Mouse (Mus musculus): ENCODE measurements around the gene Gria1. TPM values are rescaled to one million over a fixed set of nuclear protein-coding genes. Genes with fewer than 3 reads are reported as not detected.

Gene Gria1
- polyA plus RNA-seq (2012; rRNA removed) = 0.01 and 0.14 TPM in 2 replicates

DNA sequence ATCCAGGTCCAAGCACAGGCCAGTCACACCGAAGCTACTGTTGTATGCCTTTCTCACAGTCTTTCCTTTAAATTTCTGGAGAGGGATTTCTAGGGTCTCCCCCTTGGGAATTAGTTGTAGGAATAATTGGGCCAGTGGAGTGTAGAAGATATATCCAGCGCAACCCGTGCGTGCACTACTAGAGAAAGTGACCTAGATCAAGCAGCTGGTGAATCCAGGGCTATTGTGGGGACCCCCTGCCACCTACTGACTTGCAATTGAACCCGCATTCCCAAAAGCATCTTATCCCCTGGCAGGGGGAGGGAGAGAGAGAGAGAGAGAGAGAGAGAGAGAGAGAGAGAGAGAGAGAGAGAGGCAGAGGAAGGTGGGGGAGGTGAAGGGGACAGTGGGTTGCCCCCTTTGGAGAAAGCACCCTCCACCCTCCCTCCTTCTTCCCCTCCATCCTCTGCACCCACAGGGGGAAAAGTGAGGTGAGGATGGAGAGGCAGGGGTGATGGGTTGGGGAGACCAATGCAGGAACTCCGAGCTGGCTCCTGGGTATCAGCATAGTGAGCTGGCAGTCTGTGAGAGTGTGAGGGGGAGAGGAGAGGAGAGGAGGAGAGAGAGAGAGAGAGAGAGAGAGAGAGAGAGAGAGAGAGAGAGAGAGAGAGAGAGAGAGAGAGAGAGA, at the start of gene Gria1:
Gene Gria1, plus strand, starts transcription at position 364 of the 667 bp plus-strand sequence.
- Histone ChIP-seq H3K27ac (ENCODE audit: insufficient read depth, low read length) (no peak within 1 kb of the TSS), H3K4me1 (ENCODE audit: control insufficient read depth, insufficient read depth, insufficient read length) (no peaks in the 10 kb centered on the region), H3K4me3 (ENCODE audit: extremely low read depth, insufficient read depth, insufficient read length) (no peak within 1 kb of the TSS), H3K27me3 (ENCODE audit: control insufficient read depth, insufficient read depth, low read length) (no peaks in the 10 kb centered on the region), H3K36me3 (ENCODE audit: control insufficient read depth, insufficient read depth, low read length) (no peaks in the 10 kb centered on the region)
- 40% methylated on average over 6 of the region's 6 CpGs for WGBS
- no peak for DNase-seq (ENCODE audit: low read depth in 1 of 2, low spot score in 2 of 2)
- TF ChIP-seq POLR2A (IDR thresholded peaks at IDR 0.05; ENCODE audit: low read depth, low read length) (no peak), CTCF (IDR thresholded peaks at IDR 0.05; ENCODE audit: extremely low read depth, insufficient read depth, insufficient read length, insufficient replicate concordance) (no peak)

- no peaks in the 10 kb centered on the region for H3K27me3 ChIP-seq (ENCODE audit: control insufficient read depth, insufficient read depth, low read length)
- WGBS = 92% methylated on average over 3 of the region's 3 CpGs
- TF ChIP-seq POLR2A (IDR thresholded peaks at IDR 0.05; ENCODE audit: low read depth, low read length) (no peak), CTCF (IDR thresholded peaks at IDR 0.05; ENCODE audit: extremely low read depth, insufficient read depth, insufficient read length, insufficient replicate concordance) (no peak)
- no peaks in the 10 kb centered on the region for H3K36me3 ChIP-seq (ENCODE audit: control insufficient read depth, insufficient read depth, low read length)
- no peak for DNase-seq (ENCODE audit: low read depth in 1 of 2, low spot score in 2 of 2)
- no peak overlapping the region for H3K27ac ChIP-seq (ENCODE audit: insufficient read depth, low read length)
- H3K4me3 ChIP-seq (ENCODE audit: extremely low read depth, insufficient read depth, insufficient read length) = no peak overlapping the region
- H3K4me1 ChIP-seq (ENCODE audit: control insufficient read depth, insufficient read depth, insufficient read length) = no peaks in the 10 kb centered on the region
These were observed 49.4 kb upstream of the Gria1 start for GRCm38 (mm10) chr11:56961751-56962150.

DNA sequence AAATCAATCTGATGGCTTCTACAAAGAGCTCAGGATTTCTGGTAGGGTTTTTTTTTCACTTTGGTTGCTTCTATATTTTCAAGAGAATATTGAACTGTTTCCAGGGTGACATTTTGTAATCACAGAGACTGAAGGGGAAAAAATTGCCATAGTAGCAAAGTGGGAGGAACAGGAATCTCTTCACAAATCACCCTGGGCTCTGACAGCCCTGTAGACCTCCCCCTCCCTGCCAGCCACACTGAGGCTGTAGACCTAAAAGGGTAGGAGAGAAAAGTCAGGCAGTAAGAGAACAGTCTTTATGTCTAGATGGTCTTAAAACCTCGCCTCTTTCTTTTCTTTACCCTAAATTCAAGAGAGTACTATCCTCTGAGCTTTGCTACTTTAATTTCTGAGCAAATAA, 38.4 kb upstream of the Gria1 start:
- Histone ChIP-seq H3K4me3 (ENCODE audit: extremely low read depth, insufficient read depth, insufficient read length) (no peak overlapping the region), H3K4me1 (ENCODE audit: control insufficient read depth, insufficient read depth, insufficient read length) (no peaks in the 10 kb centered on the region), H3K27ac (ENCODE audit: insufficient read depth, low read length) (no peak overlapping the region), H3K36me3 (ENCODE audit: control insufficient read depth, insufficient read depth, low read length) (no peaks in the 10 kb centered on the region), H3K27me3 (ENCODE audit: control insufficient read depth, insufficient read depth, low read length) (no peaks in the 10 kb centered on the region)
- TF ChIP-seq CTCF (IDR thresholded peaks at IDR 0.05; ENCODE audit: extremely low read depth, insufficient read depth, insufficient read length, insufficient replicate concordance) (no peak), POLR2A (IDR thresholded peaks at IDR 0.05; ENCODE audit: low read depth, low read length) (no peak)
- 69% methylated on average over 1 of the region's 1 CpGs for WGBS
- no peak for DNase-seq (ENCODE audit: low read depth in 1 of 2, low spot score in 2 of 2)

DNA sequence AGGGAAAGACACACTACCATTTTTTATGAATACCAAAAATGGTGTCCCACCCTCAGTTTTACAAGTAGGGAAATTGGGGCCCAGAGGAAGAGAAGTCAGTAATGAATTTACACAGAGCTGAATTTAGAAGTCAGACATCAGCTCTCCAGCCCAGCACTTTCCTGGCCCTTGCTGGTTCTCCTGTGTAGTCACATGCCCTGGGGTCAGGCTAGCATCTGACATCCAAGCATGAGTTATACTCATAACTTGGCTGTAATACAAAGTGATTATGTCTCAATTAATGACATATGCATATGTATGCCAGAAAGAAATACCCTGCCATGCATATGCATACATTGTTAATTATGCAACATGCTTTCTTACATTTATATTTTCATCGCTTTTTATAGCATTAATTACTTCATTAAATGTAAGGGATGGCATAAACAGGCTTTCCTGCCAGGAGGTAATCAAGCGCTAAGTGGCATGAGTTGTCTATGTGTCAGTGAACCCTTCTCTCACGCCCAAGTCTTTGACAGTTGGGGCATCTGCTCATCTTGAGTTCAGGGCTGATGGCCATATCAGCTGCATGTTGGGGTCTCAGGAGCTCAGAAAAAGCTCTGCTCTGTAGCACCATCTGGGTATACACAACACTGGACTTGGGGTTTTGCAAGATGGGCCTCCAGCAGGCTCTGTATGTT, 26.7 kb upstream of the Gria1 start:
- WGBS = 86% methylated on average over 3 of the region's 3 CpGs
- H3K27ac ChIP-seq (ENCODE audit: insufficient read depth, low read length) = no peak overlapping the region
- no peaks in the 10 kb centered on the region for H3K27me3 ChIP-seq (ENCODE audit: control insufficient read depth, insufficient read depth, low read length)
- H3K4me3 ChIP-seq (ENCODE audit: extremely low read depth, insufficient read depth, insufficient read length) = no peak overlapping the region
- H3K36me3 ChIP-seq (ENCODE audit: control insufficient read depth, insufficient read depth, low read length) = no peaks in the 10 kb centered on the region
- H3K4me1 ChIP-seq (ENCODE audit: control insufficient read depth, insufficient read depth, insufficient read length) = no peaks in the 10 kb centered on the region
- no peak for DNase-seq (ENCODE audit: low read depth in 1 of 2, low spot score in 2 of 2)
- TF ChIP-seq CTCF (IDR thresholded peaks at IDR 0.05; ENCODE audit: extremely low read depth, insufficient read depth, insufficient read length, insufficient replicate concordance) (no peak), POLR2A (IDR thresholded peaks at IDR 0.05; ENCODE audit: low read depth, low read length) (no peak)

- Histone ChIP-seq H3K27ac (ENCODE audit: insufficient read depth, low read length) (no peak overlapping the region), H3K27me3 (ENCODE audit: control insufficient read depth, insufficient read depth, low read length) (no peaks in the 10 kb centered on the region), H3K4me1 (ENCODE audit: control insufficient read depth, insufficient read depth, insufficient read length) (no peaks in the 10 kb centered on the region), H3K36me3 (ENCODE audit: control insufficient read depth, insufficient read depth, low read length) (no peaks in the 10 kb centered on the region), H3K4me3 (ENCODE audit: extremely low read depth, insufficient read depth, insufficient read length) (no peak overlapping the region)
- TF ChIP-seq CTCF (IDR thresholded peaks at IDR 0.05; ENCODE audit: extremely low read depth, insufficient read depth, insufficient read length, insufficient replicate concordance) (no peak), POLR2A (IDR thresholded peaks at IDR 0.05; ENCODE audit: low read depth, low read length) (no peak)
- no peak for DNase-seq (ENCODE audit: low read depth in 1 of 2, low spot score in 2 of 2)
- 81% methylated on average over 4 of the region's 4 CpGs for WGBS
These were observed 25.7 kb upstream of the Gria1 start for GRCm38 (mm10) chr11:56985457-56985856.

DNA sequence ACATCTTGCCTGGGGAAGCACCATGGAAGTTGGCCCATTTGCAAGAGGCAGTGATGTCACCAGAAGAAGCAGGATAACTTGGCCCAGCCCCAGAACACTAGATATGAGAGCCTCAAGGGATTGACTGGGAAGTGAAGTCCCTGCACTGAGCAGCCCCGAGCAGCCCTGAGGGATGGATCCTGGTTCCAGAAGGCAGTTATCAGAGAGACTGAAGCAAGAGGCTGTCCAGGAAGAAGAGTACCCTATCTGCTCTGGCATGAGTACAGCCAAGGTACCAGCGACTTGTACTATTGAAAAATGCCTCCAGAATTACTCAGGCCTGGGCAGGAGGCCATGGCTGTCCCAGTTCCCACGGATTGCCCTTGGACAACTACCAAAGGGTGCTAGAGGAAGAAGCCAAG, 11.6 kb upstream of the Gria1 start:
- TF ChIP-seq CTCF (IDR thresholded peaks at IDR 0.05; ENCODE audit: extremely low read depth, insufficient read depth, insufficient read length, insufficient replicate concordance) (no peak), POLR2A (IDR thresholded peaks at IDR 0.05; ENCODE audit: low read depth, low read length) (no peak)
- Histone ChIP-seq H3K4me3 (ENCODE audit: extremely low read depth, insufficient read depth, insufficient read length) (no peak overlapping the region), H3K4me1 (ENCODE audit: control insufficient read depth, insufficient read depth, insufficient read length) (no peaks in the 10 kb centered on the region), H3K27ac (ENCODE audit: insufficient read depth, low read length) (no peak overlapping the region), H3K36me3 (ENCODE audit: control insufficient read depth, insufficient read depth, low read length) (no peaks in the 10 kb centered on the region), H3K27me3 (ENCODE audit: control insufficient read depth, insufficient read depth, low read length) (no peaks in the 10 kb centered on the region)
- no peak for DNase-seq (ENCODE audit: low read depth in 1 of 2, low spot score in 2 of 2)
- WGBS = 67% methylated on average over 3 of the region's 3 CpGs

DNA sequence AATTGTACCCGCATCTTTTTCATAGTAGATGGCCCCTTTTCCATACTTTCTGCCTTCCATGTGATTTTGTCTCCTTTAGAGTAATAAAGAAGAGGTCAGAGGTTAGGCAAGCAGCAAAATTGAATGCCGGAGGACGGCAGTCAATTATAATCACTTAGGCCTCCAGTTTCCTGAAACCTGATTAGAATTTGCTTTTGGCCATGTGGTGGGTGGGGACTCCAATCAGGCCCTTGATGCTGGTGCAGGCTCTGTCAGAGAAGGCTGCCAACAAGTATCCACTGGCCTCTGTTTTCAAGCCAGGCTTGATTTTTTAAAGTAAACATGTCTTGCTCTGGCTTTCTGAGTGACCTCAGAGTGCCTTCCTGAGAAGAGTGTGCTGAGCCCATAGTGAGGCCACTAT, 6.6 kb upstream of the Gria1 start:
- H3K4me1 ChIP-seq (ENCODE audit: control insufficient read depth, insufficient read depth, insufficient read length) = no peaks in the 10 kb centered on the region
- WGBS = 82% methylated on average over 3 of the region's 3 CpGs
- H3K27me3 ChIP-seq (ENCODE audit: control insufficient read depth, insufficient read depth, low read length) = no peaks in the 10 kb centered on the region
- H3K36me3 ChIP-seq (ENCODE audit: control insufficient read depth, insufficient read depth, low read length) = no peaks in the 10 kb centered on the region
- H3K27ac ChIP-seq (ENCODE audit: insufficient read depth, low read length) = no peak overlapping the region
- no peak overlapping the region for H3K4me3 ChIP-seq (ENCODE audit: extremely low read depth, insufficient read depth, insufficient read length)
- DNase-seq (ENCODE audit: low read depth in 1 of 2, low spot score in 2 of 2) = no peak
- no peak for TF ChIP-seq POLR2A (IDR thresholded peaks at IDR 0.05; ENCODE audit: low read depth, low read length)
- no peak for TF ChIP-seq CTCF (IDR thresholded peaks at IDR 0.05; ENCODE audit: extremely low read depth, insufficient read depth, insufficient read length, insufficient replicate concordance)
